Mouse (Mus musculus) kidney, postnatal 14 days (tissue): ENCODE results near the gene Zfp821.
"Not testable (repeated sequence)": the region's sequence is repeated elsewhere in the genome, so short reads cannot be mapped to it uniquely, and the experiment has no call there.

Source experiments
- DNase-seq: peaks from one replicate; pipeline ENCODE4 v3.0.0; 2022; ENCODE audit warnings: mixed read lengths

Gene Zfp821

GRCm38 (mm10) chr8:109714961-109715360 lies 9.6 kb downstream of the Zfp821 start:
- DNase-seq = no peak

GRCm38 (mm10) chr8:109725106-109725505 lies 19.8 kb downstream of the Zfp821 start:
- peak; percentile 51 for DNase-seq

- DNase-seq = no peak
Observed at GRCm38 (mm10) chr8:109731012-109731411, 25.7 kb downstream of the Zfp821 start.

- DNase-seq = no peak
Observed at GRCm38 (mm10) chr8:109734018-109734417, 28.7 kb downstream of the Zfp821 start.

- no peak for DNase-seq
Observed at GRCm38 (mm10) chr8:109736819-109737218, 31.5 kb downstream of the Zfp821 start.

- DNase-seq = peak; percentile 90
Observed at GRCm38 (mm10) chr8:109737237-109738048, 32.1 kb downstream of the Zfp821 start, which contains the start of gene Atxn1l. Atxn1l (minus strand) TSS chr8:109737739.

GRCm38 (mm10) chr8:109738049-109738380 lies 32.7 kb downstream of the Zfp821 start:
- no peak for DNase-seq

- no peak for DNase-seq
Observed at GRCm38 (mm10) chr8:109747468-109748199, 42.3 kb downstream of the Zfp821 start.

GRCm38 (mm10) chr8:109750274-109750673 lies 44.9 kb downstream of the Zfp821 start:
- no peak for DNase-seq

GRCm38 (mm10) chr8:109750699-109751098 lies 45.4 kb downstream of the Zfp821 start:
- peak; percentile 39 for DNase-seq

GRCm38 (mm10) chr8:109751731-109752485 lies 46.6 kb downstream of the Zfp821 start:
- peak; percentile 59 for DNase-seq

- DNase-seq = no peak
Observed at GRCm38 (mm10) chr8:109754696-109755095, 49.4 kb downstream of the Zfp821 start.

GRCm38 (mm10) chr8:109755554-109755953 lies 50.2 kb downstream of the Zfp821 start:
- DNase-seq = not testable (repeated sequence)

GRCm38 (mm10) chr8:109756849-109757248 lies 51.5 kb downstream of the Zfp821 start:
- no peak for DNase-seq

- no peak for DNase-seq
Observed at GRCm38 (mm10) chr8:109759426-109759825, 54.1 kb downstream of the Zfp821 start.

GRCm38 (mm10) chr8:109760221-109760620 lies 54.9 kb downstream of the Zfp821 start:
- peak; percentile 50 for DNase-seq

- DNase-seq = no peak
Observed at GRCm38 (mm10) chr8:109764031-109764430, 58.7 kb downstream of the Zfp821 start.

- no peak for DNase-seq
Observed at GRCm38 (mm10) chr8:109766081-109766480, 60.7 kb downstream of the Zfp821 start.

GRCm38 (mm10) chr8:109773154-109773553 lies 67.8 kb downstream of the Zfp821 start:
- DNase-seq = no peak
